Mouse (Mus musculus) kidney, adult 2 months (tissue): Measurements from ENCODE around the gene Dact2.

Experiments used
- CTCF ChIP-seq: fragments of 200-500 bp; conservative IDR thresholded peaks from 2 replicates; pipeline ENCODE4 v1.5.1; 2011; ENCODE audit warnings: low read depth, mild to moderate bottlenecking, control low read depth, low read length, moderate library complexity, mixed read lengths; ENCODE audit not compliant: insufficient read depth, insufficient read length
- POLR2A ChIP-seq: fragments of 200-500 bp; IDR thresholded peaks from one replicate; pipeline ENCODE4 v1.6.1; 2011; ENCODE audit warnings: low read depth, low read length, control low read depth

DNA sequence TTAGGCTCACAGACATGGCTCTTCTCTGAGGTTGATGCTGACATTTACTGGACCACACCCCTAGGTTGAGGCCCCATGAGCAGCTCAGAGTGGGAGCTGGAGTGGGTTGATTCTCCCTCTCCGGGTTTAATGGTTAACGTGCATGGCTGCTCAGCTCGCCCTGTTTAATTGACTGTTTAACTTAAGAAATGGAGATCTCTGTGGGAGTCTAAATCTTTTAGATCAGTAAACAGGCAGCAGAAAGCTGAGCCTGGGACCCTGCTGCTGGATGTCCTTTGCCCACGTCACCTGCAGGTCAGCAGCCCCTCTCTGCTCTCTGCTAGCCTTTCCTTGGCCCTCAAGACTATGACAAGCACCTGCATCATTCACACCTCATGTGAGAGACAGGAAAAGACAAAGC lies 25.6 kb downstream of the Dact2 start:
- TF ChIP-seq CTCF = no peak
- TF ChIP-seq POLR2A = no peak
